Mouse (Mus musculus) limb, embryonic 13.5 days (tissue): ENCODE measurements around the gene 4930503B20Rik. TPM values are rescaled to one million over a fixed set of nuclear protein-coding genes. Genes with fewer than 3 reads are reported as not detected.

Experiments
- ATAC-seq: fragments of 200-750 bp; cut with Nextera tagmentation; 2 replicates; pipeline ENCODE4 v1.8.0; 2017; ENCODE audit warnings: low read depth, moderate number of reproducible peaks, moderate TSS enrichment; ENCODE audit not compliant: low FRiP score
- H3K27ac ChIP-seq: fragments of 300-500 bp; sonication (generic); 2 replicates; pipeline ENCODE4 v1.5.1; 2015; ENCODE audit warnings: inconsistent platforms, mild to moderate bottlenecking, moderate library complexity
- H3K27me3 ChIP-seq: fragments of 300-500 bp; sonication (generic); 2 replicates; pipeline ENCODE4 v1.6.1; 2015; ENCODE audit warnings: mild to moderate bottlenecking, inconsistent platforms
- H3K36me3 ChIP-seq: fragments of 300-500 bp; sonication (generic); 2 replicates; pipeline ENCODE4 v1.6.1; 2015; ENCODE audit warnings: inconsistent platforms, mild to moderate bottlenecking, moderate library complexity
- H3K4me1 ChIP-seq: fragments of 300-500 bp; sonication (generic); 2 replicates; pipeline ENCODE4 v1.6.1; 2015; ENCODE audit warnings: inconsistent platforms
- H3K4me2 ChIP-seq: fragments of 300-500 bp; sonication (generic); replicated peaks from 2 replicates; pipeline ENCODE4 v1.6.1; 2015; ENCODE audit warnings: inconsistent platforms, mild to moderate bottlenecking, moderate library complexity
- H3K4me3 ChIP-seq: fragments of 300-500 bp; sonication (generic); 2 replicates; pipeline ENCODE4 v1.5.1; 2015; ENCODE audit warnings: moderate library complexity, mild to moderate bottlenecking, inconsistent platforms
- H3K9ac ChIP-seq: fragments of 300-500 bp; sonication (generic); 2 replicates; pipeline ENCODE4 v1.6.1; 2015; ENCODE audit warnings: mild to moderate bottlenecking, inconsistent platforms
- H3K9me3 ChIP-seq: fragments of 300-500 bp; sonication (generic); 2 replicates; pipeline ENCODE4 v1.6.1; 2016; ENCODE audit warnings: inconsistent platforms
- WGBS: fragments of 180-500 bp; shearing (Covaris S2); methylation state at CpG from one replicate; pipeline ENCODE4 v1.1.7; 2015; 5-methylcytosine and 5-hydroxymethylcytosine counted together
- polyA plus RNA-seq: library from polyadenylated mRNA; unstranded; fragments of >200 nt; fragmentation: Nextera tagmentation; extraction: Ambion mirVana; gene quantifications from 2 replicates; pipeline ENCODE4 v1.2.1, GENCODE M21; 2015

The 4930503B20Rik gene
- polyA plus RNA-seq, 1 experiment from 2014 or later: not detected

GRCm38 (mm10) chr3:146676193-146676592, 25.1 kb upstream of the 4930503B20Rik start:
- ATAC-seq: no peak
- no peaks in the 10 kb centered on the region for H3K36me3 ChIP-seq
- WGBS: 89% methylated on average over 4 of the region's 4 CpGs

GRCm38 (mm10) chr3:146675101-146675500, 24.0 kb upstream of the 4930503B20Rik start:
- Histone ChIP-seq H3K4me3 (no peak overlapping the region), H3K4me2 (no peak overlapping the region), H3K27me3 (no peaks in the 10 kb centered on the region), H3K27ac (no peak overlapping the region), H3K4me1 (no peaks in the 10 kb centered on the region), H3K9me3 (no peaks in the 10 kb centered on the region), H3K9ac (no peak overlapping the region), H3K36me3 (no peaks in the 10 kb centered on the region)
- 86% methylated on average over 1 of the region's 1 CpGs for WGBS
- ATAC-seq: no peak

More at GRCm38 (mm10) chr3:146676193-146676592, 25.1 kb upstream of the 4930503B20Rik start:
- Histone ChIP-seq H3K4me2 (no peak overlapping the region), H3K27me3 (no peaks in the 10 kb centered on the region), H3K4me1 (0 out of 2 replicates have a peak, but pooled peaks cover under 1% of the 10 kb centered on the region), H3K9ac (no peak overlapping the region), H3K9me3 (no peaks in the 10 kb centered on the region), H3K27ac (no peak overlapping the region), H3K4me3 (no peak overlapping the region)

GRCm38 (mm10) chr3:146671121-146671520, 20.0 kb upstream of the 4930503B20Rik start:
- no peaks in the 10 kb centered on the region for H3K4me1 ChIP-seq
- no peaks in the 10 kb centered on the region for H3K9me3 ChIP-seq
- no peak overlapping the region for H3K9ac ChIP-seq
- WGBS: 49% methylated on average over 2 of the region's 2 CpGs
- H3K27ac ChIP-seq: no peak overlapping the region
- no peaks in the 10 kb centered on the region for H3K36me3 ChIP-seq
- H3K4me2 ChIP-seq: no peak overlapping the region
- no peak for ATAC-seq
- H3K27me3 ChIP-seq: no peaks in the 10 kb centered on the region
- no peak overlapping the region for H3K4me3 ChIP-seq

GRCm38 (mm10) chr3:146661907-146662306, 10.8 kb upstream of the 4930503B20Rik start:
- Histone ChIP-seq H3K4me2 (no peak overlapping the region), H3K27ac (no peak overlapping the region), H3K4me3 (no peak overlapping the region), H3K36me3 (no peaks in the 10 kb centered on the region), H3K27me3 (no peaks in the 10 kb centered on the region), H3K4me1 (no peaks in the 10 kb centered on the region), H3K9me3 (no peaks in the 10 kb centered on the region), H3K9ac (no peak overlapping the region)
- WGBS: 78% methylated on average over 7 of the region's 7 CpGs
- ATAC-seq: no peak

GRCm38 (mm10) chr3:146661001-146661400, 9.9 kb upstream of the 4930503B20Rik start:
- no peak overlapping the region for H3K27ac ChIP-seq
- H3K9me3 ChIP-seq: no peaks in the 10 kb centered on the region
- H3K4me3 ChIP-seq: no peak overlapping the region
- no peaks in the 10 kb centered on the region for H3K4me1 ChIP-seq
- H3K9ac ChIP-seq: no peak overlapping the region
- H3K27me3 ChIP-seq: no peaks in the 10 kb centered on the region
- 78% methylated on average over 6 of the region's 6 CpGs for WGBS
- no peak for ATAC-seq
- H3K36me3 ChIP-seq: no peaks in the 10 kb centered on the region
- H3K4me2 ChIP-seq: no peak overlapping the region

GRCm38 (mm10) chr3:146659321-146659720, 8.2 kb upstream of the 4930503B20Rik start:
- Histone ChIP-seq H3K4me1 (no peaks in the 10 kb centered on the region), H3K4me3 (no peak overlapping the region), H3K27me3 (no peaks in the 10 kb centered on the region), H3K27ac (no peak overlapping the region), H3K9me3 (no peaks in the 10 kb centered on the region), H3K4me2 (no peak overlapping the region), H3K36me3 (no peaks in the 10 kb centered on the region), H3K9ac (no peak overlapping the region)
- WGBS: 95% methylated on average over 5 of the region's 5 CpGs
- no peak for ATAC-seq

GRCm38 (mm10) chr3:146658061-146658639, 7.0 kb upstream of the 4930503B20Rik start:
- H3K4me3 ChIP-seq: no peak overlapping the region
- 89% methylated on average over 1 of the region's 1 CpGs for WGBS
- no peaks in the 10 kb centered on the region for H3K27me3 ChIP-seq
- H3K27ac ChIP-seq: no peak overlapping the region
- H3K4me1 ChIP-seq: peaks cover 6% of the 10 kb centered on the region; the same call in 1 of the 2 replicates
- no peak for ATAC-seq
- H3K4me2 ChIP-seq: no peak overlapping the region
- H3K9ac ChIP-seq: no peak overlapping the region
- no peaks in the 10 kb centered on the region for H3K36me3 ChIP-seq
- H3K9me3 ChIP-seq: no peaks in the 10 kb centered on the region

- no peaks in the 10 kb centered on the region for H3K36me3 ChIP-seq
- H3K9ac ChIP-seq: no peak overlapping the region
- 90% methylated on average over 5 of the region's 5 CpGs for WGBS
- no peaks in the 10 kb centered on the region for H3K9me3 ChIP-seq
- no peak overlapping the region for H3K27ac ChIP-seq
- no peaks in the 10 kb centered on the region for H3K27me3 ChIP-seq
- peaks cover 6% of the 10 kb centered on the region; the same call in 1 of the 2 replicates for H3K4me1 ChIP-seq
- no peak overlapping the region for H3K4me3 ChIP-seq
- H3K4me2 ChIP-seq: no peak overlapping the region
- no peak for ATAC-seq
These were observed 6.3 kb upstream of the 4930503B20Rik start for GRCm38 (mm10) chr3:146657433-146657832.

GRCm38 (mm10) chr3:146655111-146655577, 4.0 kb upstream of the 4930503B20Rik start:
- no peak overlapping the region for H3K9ac ChIP-seq

GRCm38 (mm10) chr3:146653692-146654091, 2.6 kb upstream of the 4930503B20Rik start:
- Histone ChIP-seq H3K9ac (no peak overlapping the region), H3K4me1 (peaks cover 6% of the 10 kb centered on the region; the same call in 1 of the 2 replicates), H3K4me3 (no peak overlapping the region), H3K27ac (no peak overlapping the region), H3K36me3 (no peaks in the 10 kb centered on the region), H3K9me3 (no peaks in the 10 kb centered on the region), H3K4me2 (no peak overlapping the region), H3K27me3 (no peaks in the 10 kb centered on the region)
- WGBS: 67% methylated on average over 6 of the region's 6 CpGs
- ATAC-seq: no peak

More at GRCm38 (mm10) chr3:146655111-146655577, 4.0 kb upstream of the 4930503B20Rik start:
- no peaks in the 10 kb centered on the region for H3K36me3 ChIP-seq
- H3K4me1 ChIP-seq: peaks cover 6% of the 10 kb centered on the region; the same call in 1 of the 2 replicates
- H3K27me3 ChIP-seq: no peaks in the 10 kb centered on the region
- no peak overlapping the region for H3K4me2 ChIP-seq
- H3K4me3 ChIP-seq: no peak overlapping the region
- no peak for ATAC-seq
- H3K9me3 ChIP-seq: no peaks in the 10 kb centered on the region
- no peak overlapping the region for H3K27ac ChIP-seq
- WGBS: 63% methylated on average over 2 of the region's 2 CpGs

GRCm38 (mm10) chr3:146652431-146652830, 1.3 kb upstream of the 4930503B20Rik start:
- Histone ChIP-seq H3K4me2 (no peak overlapping the region), H3K4me1 (peaks cover 6% of the 10 kb centered on the region; the same call in 1 of the 2 replicates), H3K27ac (no peak overlapping the region), H3K9ac (no peak overlapping the region), H3K36me3 (no peaks in the 10 kb centered on the region), H3K4me3 (no peak overlapping the region), H3K27me3 (no peaks in the 10 kb centered on the region), H3K9me3 (no peaks in the 10 kb centered on the region)
- no peak for ATAC-seq
- WGBS: 89% methylated on average over 5 of the region's 5 CpGs

GRCm38 (mm10) chr3:146650716-146651115, 401 bp downstream of the 4930503B20Rik start:
- no peaks in the 10 kb centered on the region for H3K27me3 ChIP-seq
- H3K4me2 ChIP-seq: no peak overlapping the region
- no peaks in the 10 kb centered on the region for H3K9me3 ChIP-seq
- H3K4me1 ChIP-seq: peaks cover 6% of the 10 kb centered on the region; the same call in 1 of the 2 replicates
- no peaks in the 10 kb centered on the region for H3K36me3 ChIP-seq
- no peak for ATAC-seq
- WGBS: 94% methylated on average over 10 of the region's 10 CpGs
- no peak overlapping the region for H3K9ac ChIP-seq
- no peak overlapping the region for H3K4me3 ChIP-seq
- H3K27ac ChIP-seq: no peak overlapping the region
